Mouse (Mus musculus) erythroblast, embryonic 14.5 days (primary cell): ENCODE measurements around the gene H2-DMb1. TPM values are rescaled to one million over a fixed set of nuclear protein-coding genes. Genes with fewer than 3 reads are reported as not detected.
A peak's percentile ranks its signal among the peaks of the same experiment; 100 is the strongest.

Source experiments
- H3K27me3 ChIP-seq: 2 replicates; pipeline ENCODE4 v1.6.1; 2012; ENCODE audit warnings: inconsistent platforms; ENCODE audit not compliant: control insufficient read depth
- H3K36me3 ChIP-seq: 2 replicates; pipeline ENCODE4 v1.6.1; 2012; ENCODE audit warnings: mild to moderate bottlenecking, inconsistent platforms; ENCODE audit not compliant: control insufficient read depth
- H3K4me1 ChIP-seq: 2 replicates; pipeline ENCODE4 v1.6.1; 2012; ENCODE audit warnings: inconsistent platforms; ENCODE audit not compliant: control insufficient read depth
- H3K4me3 ChIP-seq: replicated peaks from 2 replicates; pipeline ENCODE3; 2012; ENCODE audit warnings: moderate library complexity, mild to moderate bottlenecking, inconsistent platforms
- H3K9me3 ChIP-seq: 2 replicates; pipeline ENCODE4 v1.6.1; 2012; ENCODE audit warnings: low read length, inconsistent platforms, mixed read lengths; ENCODE audit not compliant: control insufficient read depth
- GATA1 ChIP-seq: IDR thresholded peaks from 2 replicates; pipeline ENCODE4 v1.6.1; 2012; ENCODE audit warnings: low read length, inconsistent platforms, mixed read lengths
- TAL1 ChIP-seq: IDR thresholded peaks from 3 replicates; pipeline ENCODE4 v1.6.1; 2012; ENCODE audit warnings: low read length, inconsistent platforms, mixed read lengths
- polyA plus RNA-seq: library from polyadenylated mRNA; stranded (reverse); fragments of >175 nt; gene quantifications from 2 replicates; pipeline ENCODE4 v1.2.3, GENCODE M21; 2012

The H2-DMb1 gene
- polyA plus RNA-seq, 1 experiment: not detected

GRCm38 (mm10) chr17:34196491-34196890, 43.6 kb downstream of the H2-DMb1 start:
- Histone ChIP-seq H3K4me3 (no peak overlapping the region), H3K27me3 (peaks cover 76% of the 10 kb centered on the region), H3K9me3 (no peaks in the 10 kb centered on the region), H3K4me1 (peaks cover 14% of the 10 kb centered on the region), H3K36me3 (no peaks in the 10 kb centered on the region)
- TF ChIP-seq TAL1 (no peak), GATA1 (no peak)

- no peak for TF ChIP-seq TAL1
- TF ChIP-seq GATA1: no peak
- Histone ChIP-seq H3K27me3 (peaks cover 70% of the 10 kb centered on the region), H3K4me3 (peak within 1 kb of the TSS; percentile 47), H3K4me1 (peaks cover 14% of the 10 kb centered on the region), H3K9me3 (no peaks in the 10 kb centered on the region), H3K36me3 (no peaks in the 10 kb centered on the region)
Measured at GRCm38 (mm10) chr17:34196941-34197894, 44.3 kb downstream of the H2-DMb1 start, which contains the start of gene Psmb8. Psmb8 (plus strand) TSS chr17:34197721.

GRCm38 (mm10) chr17:34197904-34198520, 45.1 kb downstream of the H2-DMb1 start:
- H3K4me1 ChIP-seq: peaks cover 14% of the 10 kb centered on the region
- H3K27me3 ChIP-seq: peaks cover 65% of the 10 kb centered on the region
- H3K9me3 ChIP-seq: no peaks in the 10 kb centered on the region
- peak overlapping the region; percentile 47 for H3K4me3 ChIP-seq
- no peaks in the 10 kb centered on the region for H3K36me3 ChIP-seq
- TF ChIP-seq GATA1 (no peak), TAL1 (no peak)

GRCm38 (mm10) chr17:34198521-34198912, 45.6 kb downstream of the H2-DMb1 start:
- peak overlapping the region; percentile 47 for H3K4me3 ChIP-seq
- H3K36me3 ChIP-seq: no peaks in the 10 kb centered on the region
- peaks cover 15% of the 10 kb centered on the region for H3K4me1 ChIP-seq
- TF ChIP-seq GATA1 (no peak), TAL1 (no peak)
- H3K27me3 ChIP-seq: peaks cover 62% of the 10 kb centered on the region
- H3K9me3 ChIP-seq: no peaks in the 10 kb centered on the region

- Histone ChIP-seq H3K27me3 (peaks cover 56% of the 10 kb centered on the region), H3K4me3 (no peak overlapping the region), H3K9me3 (no peaks in the 10 kb centered on the region), H3K36me3 (no peaks in the 10 kb centered on the region), H3K4me1 (peaks cover 20% of the 10 kb centered on the region)
- TF ChIP-seq GATA1: no peak
- no peak for TF ChIP-seq TAL1
Measured at GRCm38 (mm10) chr17:34199050-34199619, 46.3 kb downstream of the H2-DMb1 start.

GRCm38 (mm10) chr17:34200047-34200446, 47.2 kb downstream of the H2-DMb1 start:
- TF ChIP-seq TAL1: no peak
- no peak for TF ChIP-seq GATA1
- H3K27me3 ChIP-seq: peaks cover 47% of the 10 kb centered on the region
- peaks cover 29% of the 10 kb centered on the region for H3K4me1 ChIP-seq

GRCm38 (mm10) chr17:34200772-34201505, 48.1 kb downstream of the H2-DMb1 start:
- TF ChIP-seq GATA1 (no peak), TAL1 (no peak)
- Histone ChIP-seq H3K36me3 (no peaks in the 10 kb centered on the region), H3K27me3 (peaks cover 39% of the 10 kb centered on the region), H3K4me1 (peaks cover 38% of the 10 kb centered on the region), H3K4me3 (no peak overlapping the region), H3K9me3 (no peaks in the 10 kb centered on the region)

More at GRCm38 (mm10) chr17:34200047-34200446, 47.2 kb downstream of the H2-DMb1 start:
- no peaks in the 10 kb centered on the region for H3K36me3 ChIP-seq
- no peaks in the 10 kb centered on the region for H3K9me3 ChIP-seq
- no peak overlapping the region for H3K4me3 ChIP-seq

GRCm38 (mm10) chr17:34201506-34202055, 48.7 kb downstream of the H2-DMb1 start:
- Histone ChIP-seq H3K27me3 (peaks cover 32% of the 10 kb centered on the region), H3K4me1 (peaks cover 39% of the 10 kb centered on the region)

More at GRCm38 (mm10) chr17:34201506-34202055, 48.7 kb downstream of the H2-DMb1 start:
- TF ChIP-seq TAL1 (no peak), GATA1 (no peak)
- no peaks in the 10 kb centered on the region for H3K9me3 ChIP-seq
- no peak overlapping the region for H3K4me3 ChIP-seq
- H3K36me3 ChIP-seq: no peaks in the 10 kb centered on the region
